Mouse (Mus musculus) CH12.LX (cell line): ENCODE results near the gene Errfi1. TPM values are rescaled to one million over a fixed set of nuclear protein-coding genes. Genes with fewer than 3 reads are reported as not detected.

Source experiments
- DNase-seq: peaks from one replicate; pipeline ENCODE4 v3.0.0-alpha.2; 2013; ENCODE audit errors: extremely low read depth
- H3K27ac ChIP-seq: 2 replicates; pipeline ENCODE4 v1.5.1; 2012; ENCODE audit warnings: low read depth, mild to moderate bottlenecking, control low read depth, moderate library complexity; ENCODE audit not compliant: insufficient read depth
- H3K27me3 ChIP-seq: replicated peaks from 2 replicates; pipeline ENCODE3; 2012; ENCODE audit warnings: inconsistent platforms
- H3K36me3 ChIP-seq, 2 experiments: replicated peaks in 1 of 2; 2 replicates each; pipeline versions ENCODE3 to v1.6.1; 2012; ENCODE audit warnings: inconsistent platforms in 1 of 2, low read length in 1 of 2, mild to moderate bottlenecking in 1 of 2, mixed read lengths in 1 of 2, moderate library complexity in 1 of 2; ENCODE audit not compliant: control insufficient read depth in 1 of 2, insufficient read depth in 1 of 2
- H3K4me1 ChIP-seq, 2 experiments: 2 replicates each; pipeline ENCODE4 v1.6.1; 2012; ENCODE audit warnings: inconsistent platforms in 1 of 2, moderate library complexity in 1 of 2; ENCODE audit not compliant: insufficient read depth in 2 of 2, control insufficient read depth in 1 of 2
- H3K4me2 ChIP-seq: 2 replicates; pipeline ENCODE4 v1.6.1; 2012; ENCODE audit warnings: low read depth, mild to moderate bottlenecking, control low read depth; ENCODE audit not compliant: poor library complexity, insufficient read depth, severe bottlenecking
- H3K4me3 ChIP-seq, 3 experiments: fragments of 150-350 bp in 1 of 3; sonication (generic) in 1 of 3; replicated peaks in 1 of 3; 2 replicates each; pipeline versions ENCODE3 to v1.5.1; 2011 to 2012; ENCODE audit warnings: low read depth in 2 of 3, low read length in 2 of 3, mild to moderate bottlenecking in 2 of 3, moderate library complexity in 2 of 3, control low read depth in 1 of 3, improper control_type of control experiment in 1 of 3, inconsistent platforms in 1 of 3, mixed read lengths in 1 of 3; ENCODE audit not compliant: poor library complexity in 1 of 3
- H3K79me2 ChIP-seq: replicated peaks from 2 replicates; pipeline ENCODE4 v1.6.1; 2012; ENCODE audit warnings: mild to moderate bottlenecking, moderate library complexity; ENCODE audit not compliant: control insufficient read depth, poor library complexity, insufficient read depth, severe bottlenecking; ENCODE audit errors: extremely low read depth
- H3K9ac ChIP-seq: 2 replicates; pipeline ENCODE4 v1.6.1; 2012; ENCODE audit warnings: low read depth, mild to moderate bottlenecking, control low read depth, moderate library complexity; ENCODE audit not compliant: insufficient read depth
- H3K9me3 ChIP-seq: replicated peaks from 2 replicates; pipeline ENCODE3; 2012; ENCODE audit warnings: low read length, inconsistent platforms, mixed read lengths
- BHLHE40 ChIP-seq: IDR thresholded peaks from 2 replicates; pipeline ENCODE4 v1.6.1; 2011; ENCODE audit warnings: mild to moderate bottlenecking, low read depth, low read length, improper control_type of control experiment
- CHD2 ChIP-seq: IDR thresholded peaks from 2 replicates; pipeline ENCODE4 v1.6.1; 2011; ENCODE audit warnings: low read length, improper control_type of control experiment
- CTCF ChIP-seq, 2 experiments: IDR thresholded peaks in 1 of 2; conservative IDR thresholded peaks in 1 of 2; 2 replicates each; pipeline ENCODE4 v1.5.1; 2011 to 2012; ENCODE audit warnings: low read depth in 2 of 2, low read length in 2 of 2, improper control_type of control experiment in 1 of 2, inconsistent platforms in 1 of 2, mild to moderate bottlenecking in 1 of 2, moderate library complexity in 1 of 2
- E2F4 ChIP-seq: IDR thresholded peaks from 2 replicates; pipeline ENCODE4 v1.6.1; 2011; ENCODE audit warnings: low read depth, low read length, improper control_type of control experiment; ENCODE audit not compliant: insufficient replicate concordance
- ELF1 ChIP-seq: IDR thresholded peaks from 2 replicates; pipeline ENCODE4 v1.6.1; 2014; ENCODE audit warnings: low read depth, mild to moderate bottlenecking, inconsistent platforms, low read length, improper control_type of control experiment
- EP300 ChIP-seq: IDR thresholded peaks from 2 replicates; pipeline ENCODE4 v1.6.1; 2011; ENCODE audit warnings: low read length, improper control_type of control experiment
- HCFC1 ChIP-seq: IDR thresholded peaks from 2 replicates; pipeline ENCODE4 v1.6.1; 2012; ENCODE audit warnings: low read depth, mild to moderate bottlenecking, inconsistent platforms, low read length, improper control_type of control experiment
- KAT2A ChIP-seq: IDR thresholded peaks from 2 replicates; pipeline ENCODE4 v1.6.1; 2012; ENCODE audit warnings: low read length, improper control_type of control experiment, inconsistent platforms; ENCODE audit not compliant: insufficient replicate concordance
- MAFK ChIP-seq: IDR thresholded peaks from 2 replicates; pipeline ENCODE4 v1.6.1; 2011; ENCODE audit warnings: low read length, improper control_type of control experiment; ENCODE audit not compliant: insufficient replicate concordance
- MAX ChIP-seq: IDR thresholded peaks from 2 replicates; pipeline ENCODE4 v1.6.1; 2011; ENCODE audit warnings: low read length, improper control_type of control experiment
- MEF2A ChIP-seq: IDR thresholded peaks from 2 replicates; pipeline ENCODE4 v1.6.1; 2014; ENCODE audit warnings: low read depth, mild to moderate bottlenecking, inconsistent platforms, low read length, improper control_type of control experiment, borderline replicate concordance
- MXI1 ChIP-seq: IDR thresholded peaks from 2 replicates; pipeline ENCODE4 v1.6.1; 2011; ENCODE audit warnings: mild to moderate bottlenecking, low read depth, low read length, improper control_type of control experiment
- MYC ChIP-seq: IDR thresholded peaks from 2 replicates; pipeline ENCODE4 v1.6.1; 2011; ENCODE audit warnings: low read depth, mild to moderate bottlenecking, improper control_type of control experiment, low read length
- NELFE ChIP-seq: IDR thresholded peaks from 2 replicates; pipeline ENCODE4 v1.6.1; 2011; ENCODE audit warnings: low read depth, low read length, improper control_type of control experiment
- PAX5 ChIP-seq: IDR thresholded peaks from 2 replicates; pipeline ENCODE4 v1.6.1; 2012; ENCODE audit warnings: low read length, inconsistent platforms, mixed read lengths
- POLR2A ChIP-seq: IDR thresholded peaks from 2 replicates; pipeline ENCODE4 v1.6.1; 2011; ENCODE audit warnings: low read depth, mild to moderate bottlenecking, improper control_type of control experiment, low read length
- POLR2AphosphoS2 ChIP-seq: IDR thresholded peaks from 2 replicates; pipeline ENCODE4 v1.6.1; 2011; ENCODE audit warnings: low read depth, low read length, improper control_type of control experiment
- RAD21 ChIP-seq: IDR thresholded peaks from 2 replicates; pipeline ENCODE4 v1.6.1; 2011; ENCODE audit warnings: low read depth, mild to moderate bottlenecking, low read length, improper control_type of control experiment, moderate library complexity
- RCOR1 ChIP-seq: conservative IDR thresholded peaks from 2 replicates; pipeline ENCODE4 v1.6.1; 2012; ENCODE audit warnings: low read depth, mild to moderate bottlenecking, inconsistent platforms, low read length, improper control_type of control experiment
- SIN3A ChIP-seq: IDR thresholded peaks from 2 replicates; pipeline ENCODE4 v1.6.1; 2012; ENCODE audit warnings: low read length, improper control_type of control experiment, inconsistent platforms
- SMC3 ChIP-seq: IDR thresholded peaks from 2 replicates; pipeline ENCODE4 v1.6.1; 2011; ENCODE audit warnings: low read depth, low read length, improper control_type of control experiment
- TBP ChIP-seq: conservative IDR thresholded peaks from 2 replicates; pipeline ENCODE4 v1.6.1; 2011; ENCODE audit warnings: low read depth, low read length, improper control_type of control experiment
- TCF12 ChIP-seq: IDR thresholded peaks from 2 replicates; pipeline ENCODE4 v1.6.1; 2014; ENCODE audit warnings: low read depth, mild to moderate bottlenecking, inconsistent platforms, low read length, improper control_type of control experiment
- UBTF ChIP-seq: IDR thresholded peaks from 2 replicates; pipeline ENCODE4 v1.6.1; 2012; ENCODE audit warnings: low read depth, mild to moderate bottlenecking, inconsistent platforms, low read length, improper control_type of control experiment, moderate library complexity
- USF1 ChIP-seq: IDR thresholded peaks from 2 replicates; pipeline ENCODE4 v1.6.1; 2014; ENCODE audit warnings: low read depth, mild to moderate bottlenecking, inconsistent platforms, low read length, improper control_type of control experiment
- USF2 ChIP-seq: conservative IDR thresholded peaks from 2 replicates; pipeline ENCODE4 v1.6.1; 2011; ENCODE audit warnings: low read depth, low read length, improper control_type of control experiment
- ZKSCAN1 ChIP-seq: IDR thresholded peaks from 2 replicates; pipeline ENCODE4 v1.6.1; 2012; ENCODE audit warnings: low read depth, inconsistent platforms, low read length, improper control_type of control experiment, borderline replicate concordance
- ZNF384 ChIP-seq: IDR thresholded peaks from 2 replicates; pipeline ENCODE4 v1.6.1; 2012; ENCODE audit warnings: low read depth, low read length, improper control_type of control experiment, inconsistent platforms
- dilution Hi-C: fragments of 300-500 bp; cut with MboI; formaldehyde crosslinking; loops from 2 replicates; pipeline ENCODE4 v1.14.3; 2020; ENCODE audit warnings: low sequenced_read_pairs; ENCODE audit not compliant: extremely low pct_unique_long_range_greater_than_20kb, extremely low pct_ligation_motif_present
- in situ Hi-C: fragments of 300-500 bp; cut with MboI; formaldehyde crosslinking; loops from 3 replicates; pipeline ENCODE4 v1.14.3; 2019; ENCODE audit warnings: low sequenced_read_pairs, low pct_ligation_motif_present, low pct_unique_long_range_greater_than_20kb, mixed read lengths
- polyA plus RNA-seq: library from polyadenylated mRNA; unstranded; fragments of >175 nt; gene quantifications from 2 replicates; pipeline ENCODE4 v1.2.1, GENCODE M21; 2012; ENCODE audit warnings: low read depth; ENCODE audit not compliant: insufficient read length
- total RNA-seq, 2 experiments: library from RNA; depleted of rRNA; stranded (reverse); fragments of 300-350 nt in 1 of 2; fragments of >200 nt in 1 of 2; gene quantifications; 2 replicates each; pipeline ENCODE4 v1.2.3; 2012 to 2014

Gene Errfi1
- total and polyA plus RNA-seq, 3 experiments = 0.08 to 0.28 (median 0.14) TPM

- Histone ChIP-seq H3K27ac (no peak overlapping the region), H3K36me3 (no peaks in the 10 kb centered on the region), H3K79me2 (no peaks in the 10 kb centered on the region), H3K4me3 (no peak overlapping the region), H3K4me2 (no peak overlapping the region), H3K4me1 (peaks cover 0 to 18% of the 10 kb centered on the region in 2 experiments; a peak in 3 of 4 replicates), H3K27me3 (no peaks in the 10 kb centered on the region), H3K9ac (no peak overlapping the region), H3K9me3 (no peaks in the 10 kb centered on the region)
- TF ChIP-seq E2F4 (no peak), ZNF384 (no peak), MEF2A (no peak), EP300 (no peak), SIN3A (no peak), PAX5 (no peak), USF1 (no peak), RCOR1 (no peak), POLR2AphosphoS2 (no peak), TCF12 (no peak), POLR2A (no peak), NELFE (no peak), CHD2 (no peak), MAFK (no peak), CTCF (conservative IDR thresholded peaks at IDR 0.05 in 1 of 2, IDR thresholded peaks at IDR 0.05 in 1 of 2; ENCODE audit: low read depth in 2 of 2, low read length in 2 of 2) (no peak), SMC3 (no peak), ZKSCAN1 (no peak), USF2 (no peak), TBP (no peak), BHLHE40 (no peak)
- in situ Hi-C loops (no loop called here), dilution Hi-C loops (no loop called here)
- no peak for DNase-seq
Measured at GRCm38 (mm10) chr4:150821381-150821780, 32.3 kb upstream of the Errfi1 start.

- no peaks in the 10 kb centered on the region for H3K27me3 ChIP-seq
- no peak overlapping the region for H3K4me2 ChIP-seq
- H3K4me3 ChIP-seq = no peak overlapping the region
- no peaks in the 10 kb centered on the region for H3K9me3 ChIP-seq
- in situ Hi-C loops (no loop called here), dilution Hi-C loops (no loop called here)
- peaks cover 0 to 14% of the 10 kb centered on the region in 2 experiments; a peak in 2 of 4 replicates for H3K4me1 ChIP-seq
- no peaks in the 10 kb centered on the region for H3K36me3 ChIP-seq
- no peaks in the 10 kb centered on the region for H3K79me2 ChIP-seq
- H3K27ac ChIP-seq = no peak overlapping the region
- no peak overlapping the region for H3K9ac ChIP-seq
- DNase-seq = no peak
- TF ChIP-seq USF2 (no peak), MYC (no peak), KAT2A (no peak), MXI1 (no peak), SIN3A (no peak), ZKSCAN1 (no peak), BHLHE40 (no peak), NELFE (no peak), RAD21 (no peak), HCFC1 (no peak), ELF1 (no peak), MAX (no peak), UBTF (no peak), POLR2A (no peak)
Measured at GRCm38 (mm10) chr4:150822624-150823023, 31.1 kb upstream of the Errfi1 start.
